Mouse (Mus musculus): ENCODE data around the gene Gstp3. TPM values are rescaled to one million over a fixed set of nuclear protein-coding genes. Genes with fewer than 3 reads are reported as not detected.

The Gstp3 gene
- total RNA-seq (2014; rRNA removed) (not detected in 2 replicates), polyA plus RNA-seq (2015; fragmentation: Nextera tagmentation; extraction: Ambion mirVana) (not detected in 2 replicates)

- H3K9me3 ChIP-seq (ENCODE audit: low read length) = no peaks in the 10 kb centered on the region
- no peaks in the 10 kb centered on the region for H3K27me3 ChIP-seq (ENCODE audit: insufficient read depth, low read length)
- no peak within 1 kb of the TSS for H3K9ac ChIP-seq (replicated peaks; ENCODE audit: low read length)
- DNase-seq (ENCODE audit: low spot score) (no peak), ATAC-seq (no peak)
- H3K4me2 ChIP-seq (ENCODE audit: low read depth, low read length) = no peak within 1 kb of the TSS
- H3K4me1 ChIP-seq (ENCODE audit: insufficient read depth, low read length) = no peaks in the 10 kb centered on the region
- H3K4me3 ChIP-seq (ENCODE audit: low read length) = no peak within 1 kb of the TSS
- no peak for TF ChIP-seq CTCF (IDR thresholded peaks at IDR 0.05; ENCODE audit: low read depth)
- H3K27ac ChIP-seq = no peak within 1 kb of the TSS
- 82% methylated on average over 15 of the region's 15 CpGs for WGBS
- H3K36me3 ChIP-seq (ENCODE audit: insufficient read depth, low read length) = no peaks in the 10 kb centered on the region
Measured at GRCm38 (mm10) chr19:4059069-4059740, at the start of gene Gstp3. Gene Gstp3 (minus strand): TSS chr19:4059569.

- no peak for ATAC-seq
- no peaks in the 10 kb centered on the region for H3K4me1 ChIP-seq (ENCODE audit: insufficient read depth, low read length)
Measured at GRCm38 (mm10) chr19:4108535-4108934, 49.2 kb upstream of the Gstp3 start.

GRCm38 (mm10) chr19:4106654-4107053, 47.3 kb upstream of the Gstp3 start:
- no peak overlapping the region for H3K4me3 ChIP-seq (ENCODE audit: low read length)
- peaks cover 3% of the 10 kb centered on the region; the same call in 1 of the 2 replicates for H3K4me1 ChIP-seq (ENCODE audit: insufficient read depth, low read length)
- no peak for TF ChIP-seq CTCF (IDR thresholded peaks at IDR 0.05; ENCODE audit: low read depth)
- ATAC-seq = no peak
- H3K9ac ChIP-seq (replicated peaks; ENCODE audit: low read length) = no peak overlapping the region
- no peak for DNase-seq (ENCODE audit: low spot score)
- peaks cover 8% of the 10 kb centered on the region; the same call in 1 of the 2 replicates for H3K36me3 ChIP-seq (ENCODE audit: insufficient read depth, low read length)
- no peak overlapping the region for H3K27ac ChIP-seq
- 94% methylated on average over 14 of the region's 14 CpGs for WGBS
- H3K4me2 ChIP-seq (ENCODE audit: low read depth, low read length) = no peak overlapping the region
- H3K9me3 ChIP-seq (ENCODE audit: low read length) = no peaks in the 10 kb centered on the region
- no peaks in the 10 kb centered on the region for H3K27me3 ChIP-seq (ENCODE audit: insufficient read depth, low read length)

More at GRCm38 (mm10) chr19:4108535-4108934, 49.2 kb upstream of the Gstp3 start:
- WGBS = 89% methylated on average over 9 of the region's 9 CpGs
- Histone ChIP-seq H3K9me3 (ENCODE audit: low read length) (no peaks in the 10 kb centered on the region), H3K9ac (replicated peaks; ENCODE audit: low read length) (no peak overlapping the region), H3K4me3 (ENCODE audit: low read length) (no peak overlapping the region), H3K4me2 (ENCODE audit: low read depth, low read length) (no peak overlapping the region), H3K36me3 (ENCODE audit: insufficient read depth, low read length) (peaks cover 25% of the 10 kb centered on the region; the same call in 1 of the 2 replicates), H3K27me3 (ENCODE audit: insufficient read depth, low read length) (no peaks in the 10 kb centered on the region), H3K27ac (no peak overlapping the region)
- no peak for TF ChIP-seq CTCF (IDR thresholded peaks at IDR 0.05; ENCODE audit: low read depth)
- DNase-seq (ENCODE audit: low spot score) = no peak

GRCm38 (mm10) chr19:4104675-4105194, 45.4 kb upstream of the Gstp3 start:
- 88% methylated on average over 16 of the region's 16 CpGs for WGBS

GRCm38 (mm10) chr19:4103792-4104191, 44.4 kb upstream of the Gstp3 start:
- Histone ChIP-seq H3K27ac (no peak overlapping the region), H3K9ac (replicated peaks; ENCODE audit: low read length) (no peak overlapping the region), H3K27me3 (ENCODE audit: insufficient read depth, low read length) (no peaks in the 10 kb centered on the region), H3K4me3 (ENCODE audit: low read length) (no peak overlapping the region), H3K4me1 (ENCODE audit: insufficient read depth, low read length) (peaks cover 24% of the 10 kb centered on the region), H3K4me2 (ENCODE audit: low read depth, low read length) (no peak overlapping the region), H3K9me3 (ENCODE audit: low read length) (no peaks in the 10 kb centered on the region), H3K36me3 (ENCODE audit: insufficient read depth, low read length) (no peaks in the 10 kb centered on the region)
- ATAC-seq (no peak), DNase-seq (ENCODE audit: low spot score) (no peak)
- TF ChIP-seq CTCF (IDR thresholded peaks at IDR 0.05; ENCODE audit: low read depth) = no peak
- WGBS = 77% methylated on average over 3 of the region's 3 CpGs

More at GRCm38 (mm10) chr19:4104675-4105194, 45.4 kb upstream of the Gstp3 start:
- no peak for TF ChIP-seq CTCF (IDR thresholded peaks at IDR 0.05; ENCODE audit: low read depth)
- H3K4me1 ChIP-seq (ENCODE audit: insufficient read depth, low read length) = peaks cover 18% of the 10 kb centered on the region
- H3K27ac ChIP-seq = no peak overlapping the region
- no peaks in the 10 kb centered on the region for H3K27me3 ChIP-seq (ENCODE audit: insufficient read depth, low read length)
- H3K36me3 ChIP-seq (ENCODE audit: insufficient read depth, low read length) = peaks cover 7% of the 10 kb centered on the region; the same call in 1 of the 2 replicates
- no peaks in the 10 kb centered on the region for H3K9me3 ChIP-seq (ENCODE audit: low read length)
- DNase-seq (ENCODE audit: low spot score) = no peak
- H3K4me2 ChIP-seq (ENCODE audit: low read depth, low read length) = no peak overlapping the region
- H3K4me3 ChIP-seq (ENCODE audit: low read length) = no peak overlapping the region
- H3K9ac ChIP-seq (replicated peaks; ENCODE audit: low read length) = no peak overlapping the region
- no peak for ATAC-seq

GRCm38 (mm10) chr19:4103294-4103693, 43.9 kb upstream of the Gstp3 start:
- WGBS = 93% methylated on average over 18 of the region's 18 CpGs
- no peak overlapping the region for H3K4me3 ChIP-seq (ENCODE audit: low read length)
- H3K27me3 ChIP-seq (ENCODE audit: insufficient read depth, low read length) = no peaks in the 10 kb centered on the region
- H3K36me3 ChIP-seq (ENCODE audit: insufficient read depth, low read length) = no peaks in the 10 kb centered on the region
- no peak for TF ChIP-seq CTCF (IDR thresholded peaks at IDR 0.05; ENCODE audit: low read depth)
- H3K27ac ChIP-seq = no peak overlapping the region
- H3K9ac ChIP-seq (replicated peaks; ENCODE audit: low read length) = no peak overlapping the region
- no peak for DNase-seq (ENCODE audit: low spot score)
- H3K4me1 ChIP-seq (ENCODE audit: insufficient read depth, low read length) = peaks cover 24% of the 10 kb centered on the region
- no peak overlapping the region for H3K4me2 ChIP-seq (ENCODE audit: low read depth, low read length)
- H3K9me3 ChIP-seq (ENCODE audit: low read length) = no peaks in the 10 kb centered on the region
- no peak for ATAC-seq

GRCm38 (mm10) chr19:4102626-4103025, 43.3 kb upstream of the Gstp3 start:
- H3K4me1 ChIP-seq (ENCODE audit: insufficient read depth, low read length) = peaks cover 24% of the 10 kb centered on the region

More at GRCm38 (mm10) chr19:4102626-4103025, 43.3 kb upstream of the Gstp3 start:
- no peak overlapping the region for H3K4me3 ChIP-seq (ENCODE audit: low read length)
- H3K36me3 ChIP-seq (ENCODE audit: insufficient read depth, low read length) = no peaks in the 10 kb centered on the region
- H3K27me3 ChIP-seq (ENCODE audit: insufficient read depth, low read length) = no peaks in the 10 kb centered on the region
- TF ChIP-seq CTCF (IDR thresholded peaks at IDR 0.05; ENCODE audit: low read depth) = no peak
- no peak overlapping the region for H3K9ac ChIP-seq (replicated peaks; ENCODE audit: low read length)
- WGBS = 93% methylated on average over 12 of the region's 12 CpGs
- no peak overlapping the region for H3K27ac ChIP-seq
- ATAC-seq = no peak
- no peak for DNase-seq (ENCODE audit: low spot score)
- no peak overlapping the region for H3K4me2 ChIP-seq (ENCODE audit: low read depth, low read length)
- no peaks in the 10 kb centered on the region for H3K9me3 ChIP-seq (ENCODE audit: low read length)

Data from hindbrain, postnatal 0 days (tissue).